Mouse (Mus musculus) small intestine, adult 2 months (tissue): ENCODE measurements at regions not wholly inside any gene's neighbourhood (a gene's known extent, or its start where the extent isn't known, plus 50 kb on each side); places are given as distances from the start of the nearest gene placed in this dataset.

Experiments used
- H3K27ac ChIP-seq: fragments of 200-500 bp; 2 replicates; pipeline ENCODE4 v1.5.1; 2012; ENCODE audit warnings: low read depth, low read length, control low read depth, inconsistent platforms; ENCODE audit not compliant: insufficient read depth
- H3K27me3 ChIP-seq: fragments of 200-500 bp; 2 replicates; pipeline ENCODE4 v1.6.1; 2012; ENCODE audit warnings: mild to moderate bottlenecking, moderate library complexity, low read length, inconsistent platforms; ENCODE audit not compliant: control insufficient read depth, insufficient read depth
- H3K36me3 ChIP-seq: fragments of 200-500 bp; 2 replicates; pipeline ENCODE4 v1.6.1; 2012; ENCODE audit warnings: mild to moderate bottlenecking, low read length, control low read depth, inconsistent platforms; ENCODE audit not compliant: control insufficient read depth, insufficient read depth
- H3K4me1 ChIP-seq: fragments of 200-500 bp; 2 replicates; pipeline ENCODE4 v1.6.1; 2012; ENCODE audit warnings: low read length, inconsistent platforms, mixed read lengths; ENCODE audit not compliant: control insufficient read depth, insufficient read depth, insufficient read length
- H3K4me3 ChIP-seq: fragments of 200-500 bp; 2 replicates; pipeline ENCODE4 v1.5.1; 2012; ENCODE audit warnings: low read depth, mild to moderate bottlenecking, control low read depth, inconsistent platforms, low read length, moderate library complexity
- CTCF ChIP-seq: fragments of 200-500 bp; IDR thresholded peaks from 2 replicates; pipeline ENCODE4 v1.5.1; 2012; ENCODE audit warnings: low read depth, mild to moderate bottlenecking, control low read depth, inconsistent platforms, low read length, moderate library complexity, mixed read lengths; ENCODE audit not compliant: insufficient replicate concordance, insufficient read length; ENCODE audit errors: extremely low read depth
- POLR2A ChIP-seq: fragments of 200-500 bp; IDR thresholded peaks from 2 replicates; pipeline ENCODE4 v1.6.1; 2012; ENCODE audit warnings: low read depth, mild to moderate bottlenecking, control low read depth, inconsistent platforms, low read length, moderate library complexity
- WGBS: fragments of 180-500 bp; shearing (Covaris S2); methylation state at CpG from one replicate; pipeline ENCODE4 v1.1.7; 2018; 5-methylcytosine and 5-hydroxymethylcytosine counted together

DNA sequence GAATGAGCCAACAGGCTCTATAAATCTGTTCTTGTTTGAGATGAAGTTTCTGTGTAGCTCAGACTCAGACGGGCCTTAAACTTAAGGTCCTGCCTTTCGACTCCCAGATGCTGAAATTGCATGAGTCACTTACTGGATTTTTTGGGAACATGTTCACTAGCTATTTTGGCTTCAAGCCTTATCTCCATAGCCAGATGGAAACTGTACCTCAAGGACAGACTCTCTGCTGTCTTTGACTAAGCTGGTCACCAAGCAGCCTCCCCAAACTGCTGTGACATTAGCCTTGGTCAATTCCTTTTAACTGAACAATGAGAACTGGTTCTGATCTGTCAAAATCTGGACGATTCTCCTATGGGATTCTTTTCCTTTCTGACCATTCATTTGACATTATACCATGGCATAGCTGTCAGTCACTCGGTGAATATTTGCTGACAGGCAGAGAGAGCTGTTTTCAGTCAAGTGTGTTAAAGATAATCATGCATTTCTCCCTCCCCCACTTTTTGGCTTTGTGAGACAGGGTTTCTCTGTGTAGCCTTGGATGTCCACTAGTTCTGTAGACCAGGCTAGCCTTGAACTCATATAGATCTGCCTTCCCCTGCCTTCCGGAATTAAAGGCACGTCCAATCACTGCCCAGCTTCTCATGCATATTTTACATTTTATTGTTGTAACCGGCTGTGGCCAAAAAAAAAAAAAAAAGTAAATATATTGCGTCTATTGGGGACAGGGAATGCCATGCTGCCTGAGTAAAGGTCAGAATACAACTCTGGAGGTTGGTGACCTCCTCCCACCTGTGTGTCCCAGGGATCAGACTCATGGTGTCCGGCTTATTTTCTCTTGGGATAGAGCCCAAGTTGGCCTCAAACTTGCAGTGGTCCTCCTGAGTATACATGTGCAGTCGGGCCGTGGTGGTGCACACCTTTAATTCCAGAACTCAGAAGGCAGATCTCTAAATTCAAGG lies 57.9 kb upstream of the Hdhd5 start:
- 76% methylated on average over 11 of the region's 11 CpGs for WGBS
- TF ChIP-seq CTCF (no peak), POLR2A (no peak)

DNA sequence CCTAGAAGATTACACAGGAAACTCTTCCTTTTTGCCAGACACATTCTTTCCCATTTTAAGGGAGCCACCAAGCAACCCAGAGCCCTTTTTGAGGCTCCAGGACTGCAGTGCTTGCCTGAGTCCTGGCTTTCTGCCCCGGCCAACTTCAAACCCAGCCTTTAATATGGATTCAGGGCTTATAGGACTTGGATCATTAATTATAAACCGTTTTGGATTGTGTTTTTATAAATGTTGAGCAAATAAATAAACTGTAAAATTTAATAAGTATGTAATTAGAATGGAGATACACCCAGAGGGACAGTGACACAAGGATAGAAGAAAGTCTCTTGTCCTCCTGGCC lies 54.8 kb upstream of the Hdhd5 start:
- H3K4me1 ChIP-seq: no peaks in the 10 kb centered on the region
- H3K36me3 ChIP-seq: no peaks in the 10 kb centered on the region
- no peaks in the 10 kb centered on the region for H3K27me3 ChIP-seq
- 49% methylated on average over 2 of the region's 2 CpGs for WGBS
- no peak for TF ChIP-seq CTCF
- no peak for TF ChIP-seq POLR2A
- H3K27ac ChIP-seq: no peak overlapping the region
- no peak overlapping the region for H3K4me3 ChIP-seq

More for the DNA sequence above, 57.9 kb upstream of the Hdhd5 start:
- H3K27me3 ChIP-seq: no peaks in the 10 kb centered on the region
- no peaks in the 10 kb centered on the region for H3K36me3 ChIP-seq
- no peak overlapping the region for H3K4me3 ChIP-seq
- H3K27ac ChIP-seq: no peak overlapping the region
- no peaks in the 10 kb centered on the region; the same call in 1 of the 2 replicates for H3K4me1 ChIP-seq

DNA sequence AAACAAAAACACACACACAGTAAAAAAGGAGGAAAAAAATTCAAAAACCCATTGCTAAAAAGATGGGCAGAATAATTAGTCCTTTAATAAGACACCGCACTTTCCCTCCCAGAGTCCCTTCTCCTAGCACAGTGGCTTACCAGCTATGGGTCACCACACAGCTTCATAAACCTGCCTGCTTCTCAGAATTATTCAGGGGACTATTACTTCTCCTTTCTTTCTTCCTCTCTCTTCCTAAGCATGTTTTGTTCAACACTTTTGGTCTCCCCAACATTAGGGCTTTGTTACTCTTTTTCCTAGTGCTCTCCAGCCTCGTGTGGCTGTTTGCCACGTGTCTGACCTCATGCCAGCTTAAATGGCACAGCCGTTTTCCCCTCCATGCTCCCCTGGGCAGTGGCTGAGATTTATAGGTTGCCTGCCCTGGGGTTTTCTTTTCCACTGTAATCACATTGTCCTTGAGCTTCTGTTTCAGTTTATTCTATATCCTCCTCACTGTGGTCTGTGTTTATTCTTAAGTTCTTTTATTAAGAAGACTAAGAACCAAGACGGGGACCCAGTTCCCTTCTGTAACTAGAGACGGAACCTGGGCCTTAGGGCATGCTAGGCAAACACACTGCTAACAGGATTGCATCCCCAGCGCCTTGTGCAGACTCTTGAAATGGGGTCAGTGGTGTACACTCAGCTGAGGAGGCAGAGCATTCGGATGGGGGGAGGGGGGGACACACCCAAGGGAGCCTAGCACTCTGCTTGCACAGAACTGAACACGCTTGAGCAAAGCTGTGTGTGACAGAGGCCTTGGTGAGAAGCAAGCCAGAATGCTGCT lies 54.2 kb upstream of the Hdhd5 start:
- TF ChIP-seq POLR2A: no peak
- TF ChIP-seq CTCF: no peak
- 63% methylated on average over 9 of the region's 9 CpGs for WGBS
- H3K27me3 ChIP-seq: no peaks in the 10 kb centered on the region
- no peaks in the 10 kb centered on the region for H3K36me3 ChIP-seq
- no peak overlapping the region for H3K4me3 ChIP-seq
- no peaks in the 10 kb centered on the region for H3K4me1 ChIP-seq
- H3K27ac ChIP-seq: no peak overlapping the region

DNA sequence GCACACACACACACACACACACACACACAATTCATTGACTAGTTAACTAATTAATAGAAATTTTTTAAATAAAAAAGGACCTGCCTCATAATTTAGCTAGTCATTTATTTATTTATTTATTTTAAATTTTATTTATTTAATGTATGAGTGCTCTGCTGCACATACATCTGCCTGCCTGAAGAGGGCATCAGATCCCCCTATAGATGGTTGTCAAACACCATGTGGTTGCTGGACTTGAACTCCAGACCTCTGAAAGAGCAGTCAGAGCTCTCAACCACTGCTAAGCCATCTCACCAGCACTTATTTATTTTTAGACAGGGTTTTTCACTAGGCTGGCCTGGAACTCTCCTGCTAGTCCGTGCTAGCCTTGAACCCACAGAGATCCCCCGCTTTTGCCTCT lies 50.6 kb upstream of the Hdhd5 start:
- no peak for TF ChIP-seq CTCF
- 92% methylated on average over 2 of the region's 2 CpGs for WGBS
- H3K4me3 ChIP-seq: no peak overlapping the region
- no peaks in the 10 kb centered on the region for H3K27me3 ChIP-seq
- H3K27ac ChIP-seq: no peak overlapping the region
- peaks cover 8% of the 10 kb centered on the region; the same call in 1 of the 2 replicates for H3K4me1 ChIP-seq
- H3K36me3 ChIP-seq: no peaks in the 10 kb centered on the region
